Mouse (Mus musculus) large intestine, adult 2 months (tissue): ENCODE results near the gene Lbr. TPM values are rescaled to one million over a fixed set of nuclear protein-coding genes. Genes with fewer than 3 reads are reported as not detected.

Experiments
- DNase-seq: peaks from one replicate; pipeline ENCODE4 v3.0.0-alpha.2; 2012; ENCODE audit warnings: low read depth, low spot score
- WGBS: fragments of 180-500 bp; shearing (Covaris S2); methylation state at CpG from one replicate; pipeline ENCODE4 v1.1.7; 2018; 5-methylcytosine and 5-hydroxymethylcytosine counted together
- polyA plus RNA-seq: library from polyadenylated mRNA; depleted of rRNA; stranded (reverse); fragments of >200 nt; gene quantifications from 2 replicates; pipeline ENCODE4 v1.2.3, GENCODE M21; 2012

The Lbr gene
- polyA plus RNA-seq, 1 experiment: 30.8 TPM

GRCm38 (mm10) chr1:181854829-181855228 lies 12.0 kb upstream of the Lbr start:
- no peak for DNase-seq
- WGBS: 87% methylated on average over 2 of the region's 2 CpGs

GRCm38 (mm10) chr1:181853081-181853736 lies 10.4 kb upstream of the Lbr start:
- DNase-seq: no peak
- 7% methylated on average over 21 of the region's 21 CpGs for WGBS

GRCm38 (mm10) chr1:181852466-181852865 lies 9.6 kb upstream of the Lbr start:
- no peak for DNase-seq
- WGBS: 14% methylated on average over 13 of the region's 13 CpGs

- DNase-seq: no peak
- 80% methylated on average over 12 of the region's 12 CpGs for WGBS
Observed at GRCm38 (mm10) chr1:181851521-181852310, 8.9 kb upstream of the Lbr start.

GRCm38 (mm10) chr1:181850441-181850840 lies 7.6 kb upstream of the Lbr start:
- 84% methylated on average over 4 of the region's 4 CpGs for WGBS
- no peak for DNase-seq

- DNase-seq: no peak
- 93% methylated on average over 1 of the region's 1 CpGs for WGBS
Observed at GRCm38 (mm10) chr1:181848210-181848609, 5.4 kb upstream of the Lbr start.

- WGBS: 88% methylated on average over 3 of the region's 3 CpGs
- no peak for DNase-seq
Observed at GRCm38 (mm10) chr1:181847396-181847795, 4.5 kb upstream of the Lbr start.

- no peak for DNase-seq
- 80% methylated on average over 3 of the region's 3 CpGs for WGBS
Observed at GRCm38 (mm10) chr1:181845767-181846166, 2.9 kb upstream of the Lbr start.

- no peak for DNase-seq
- WGBS: 90% methylated on average over 15 of the region's 15 CpGs
Observed at GRCm38 (mm10) chr1:181844874-181845547, 2.2 kb upstream of the Lbr start.

GRCm38 (mm10) chr1:181841864-181842672 lies 778 bp downstream of the Lbr start:
- WGBS: under 1% methylated on average over 113 of the region's 113 CpGs
- no peak for DNase-seq

- no peak for DNase-seq
- WGBS: under 1% methylated on average over 16 of the region's 16 CpGs
Observed at GRCm38 (mm10) chr1:181841396-181841795, 1.4 kb downstream of the Lbr start.

- WGBS: 11% methylated on average over 6 of the region's 6 CpGs
- no peak for DNase-seq
Observed at GRCm38 (mm10) chr1:181839746-181840366, 3.0 kb downstream of the Lbr start.

- 81% methylated on average over 5 of the region's 5 CpGs for WGBS
- no peak for DNase-seq
Observed at GRCm38 (mm10) chr1:181838111-181838510, 4.7 kb downstream of the Lbr start.

- DNase-seq: no peak
- 64% methylated on average over 6 of the region's 6 CpGs for WGBS
Observed at GRCm38 (mm10) chr1:181833143-181833542, 9.7 kb downstream of the Lbr start.

- WGBS: 63% methylated on average over 5 of the region's 5 CpGs
- no peak for DNase-seq
Observed at GRCm38 (mm10) chr1:181832720-181833119, 10.1 kb downstream of the Lbr start.

GRCm38 (mm10) chr1:181828365-181828764 lies 14.5 kb downstream of the Lbr start:
- DNase-seq: no peak
- WGBS: 89% methylated on average over 5 of the region's 5 CpGs

- no peak for DNase-seq
- 92% methylated on average over 7 of the region's 7 CpGs for WGBS
Observed at GRCm38 (mm10) chr1:181826716-181827115, 16.1 kb downstream of the Lbr start.

- WGBS: 80% methylated on average over 18 of the region's 18 CpGs
- no peak for DNase-seq
Observed at GRCm38 (mm10) chr1:181811481-181812223, 31.2 kb downstream of the Lbr start.

- WGBS: 65% methylated on average over 4 of the region's 4 CpGs
- DNase-seq: no peak
Observed at GRCm38 (mm10) chr1:181800667-181801066, 42.2 kb downstream of the Lbr start.
